Mouse (Mus musculus) 3134 (cell line): ENCODE results near the gene Cand2.

Experiments
- DNase-seq: peaks from one replicate; pipeline ENCODE4 v3.0.0-alpha.2; 2011; ENCODE audit warnings: low spot score; ENCODE audit not compliant: insufficient read length; ENCODE audit errors: extremely low read depth

The Cand2 gene

GRCm38 (mm10) chr6:115772604-115773003, 1.7 kb upstream of the Cand2 start:
- DNase-seq, result no peak

- no peak for DNase-seq
These were observed 348 bp upstream of the Cand2 start for GRCm38 (mm10) chr6:115773966-115774413.

GRCm38 (mm10) chr6:115775838-115776237, 1.5 kb downstream of the Cand2 start:
- DNase-seq, result no peak

GRCm38 (mm10) chr6:115776363-115776762, 2.0 kb downstream of the Cand2 start:
- no peak for DNase-seq

- no peak for DNase-seq
These were observed 8.4 kb downstream of the Cand2 start for GRCm38 (mm10) chr6:115782781-115783180.

GRCm38 (mm10) chr6:115791016-115791415, 16.7 kb downstream of the Cand2 start:
- no peak for DNase-seq

GRCm38 (mm10) chr6:115791842-115792686, 17.7 kb downstream of the Cand2 start:
- peak; percentile 40 for DNase-seq

- DNase-seq, result no peak
These were observed 18.4 kb downstream of the Cand2 start for GRCm38 (mm10) chr6:115792691-115793215.

GRCm38 (mm10) chr6:115801811-115802210, 27.5 kb downstream of the Cand2 start:
- no peak for DNase-seq

GRCm38 (mm10) chr6:115803541-115804382, 29.4 kb downstream of the Cand2 start:
- peak; percentile 82 for DNase-seq

GRCm38 (mm10) chr6:115804432-115805192, 30.3 kb downstream of the Cand2 start:
- no peak for DNase-seq

GRCm38 (mm10) chr6:115807464-115808195, 33.3 kb downstream of the Cand2 start:
- DNase-seq, result no peak

- DNase-seq, result no peak
These were observed 33.8 kb downstream of the Cand2 start for GRCm38 (mm10) chr6:115808196-115808487.

- DNase-seq, result peak; percentile 85
These were observed 34.3 kb downstream of the Cand2 start, which contains the start of gene Rpl32 for GRCm38 (mm10) chr6:115808488-115809231. TSS of gene Rpl32 (minus strand) at chr6:115808747.

- no peak for DNase-seq
These were observed 37.3 kb downstream of the Cand2 start for GRCm38 (mm10) chr6:115811606-115812005.

- no peak for DNase-seq
These were observed 39.8 kb downstream of the Cand2 start for GRCm38 (mm10) chr6:115814104-115814503.

GRCm38 (mm10) chr6:115815041-115815440, 40.7 kb downstream of the Cand2 start:
- no peak for DNase-seq

- DNase-seq, result no peak
These were observed 43.8 kb downstream of the Cand2 start for GRCm38 (mm10) chr6:115818129-115818528.
